Mouse (Mus musculus) forebrain, embryonic 14.5 days (tissue): ENCODE data around the gene Cfap97d1. TPM values are rescaled to one million over a fixed set of nuclear protein-coding genes. Genes with fewer than 3 reads are reported as not detected.
A peak's percentile ranks its signal among the peaks of the same experiment; 100 is the strongest.

Source experiments
- ATAC-seq: fragments of 200-750 bp; cut with Nextera tagmentation; 2 replicates; pipeline ENCODE4 v1.8.0; 2017; ENCODE audit warnings: mild to moderate bottlenecking, moderate library complexity
- DNase-seq: peaks from one replicate; pipeline ENCODE4 v3.0.0-alpha.2; 2015; ENCODE audit warnings: low spot score
- H3K27ac ChIP-seq: fragments of 300-500 bp; sonication (generic); 2 replicates; pipeline ENCODE4 v1.5.1; 2014; ENCODE audit warnings: low read depth, mild to moderate bottlenecking, control low read depth, low read length, moderate library complexity
- H3K27me3 ChIP-seq: fragments of 300-500 bp; sonication (generic); replicated peaks from 2 replicates; pipeline ENCODE4 v1.6.1; 2014; ENCODE audit warnings: low read length, control low read depth, mixed read lengths; ENCODE audit not compliant: control insufficient read depth, insufficient read depth
- H3K36me3 ChIP-seq: fragments of 300-500 bp; sonication (generic); 2 replicates; pipeline ENCODE4 v1.6.1; 2014; ENCODE audit warnings: low read length, control low read depth; ENCODE audit not compliant: control insufficient read depth, insufficient read depth
- H3K4me1 ChIP-seq: fragments of 300-500 bp; sonication (generic); 2 replicates; pipeline ENCODE4 v1.6.1; 2014; ENCODE audit warnings: antibody characterized with exemption, low read length, control low read depth; ENCODE audit not compliant: control insufficient read depth, insufficient read depth
- H3K4me2 ChIP-seq: fragments of 300-500 bp; sonication (generic); 2 replicates; pipeline ENCODE4 v1.6.1; 2014; ENCODE audit warnings: mild to moderate bottlenecking, control low read depth, low read length
- H3K4me3 ChIP-seq: fragments of 300-500 bp; sonication (generic); 2 replicates; pipeline ENCODE4 v1.5.1; 2014; ENCODE audit warnings: low read depth, low read length, control low read depth
- H3K9ac ChIP-seq: fragments of 300-500 bp; sonication (generic); 2 replicates; pipeline ENCODE4 v1.6.1; 2014; ENCODE audit warnings: mild to moderate bottlenecking, low read length, control low read depth, moderate library complexity
- H3K9me3 ChIP-seq: fragments of 300-500 bp; sonication (generic); replicated peaks from 2 replicates; pipeline ENCODE4 v1.6.1; 2016; ENCODE audit warnings: low read length, control low read depth, mixed read lengths; ENCODE audit not compliant: control insufficient read depth
- WGBS: fragments of 180-500 bp; shearing (Covaris S2); extraction: QIAGEN DNeasy Blood & Tissue Kit; methylation state at CpG from one replicate; pipeline ENCODE4 v1.1.7; 2014; 5-methylcytosine and 5-hydroxymethylcytosine counted together
- polyA plus RNA-seq: library from polyadenylated mRNA; unstranded; fragments of >200 nt; fragmentation: Nextera tagmentation; extraction: Ambion mirVana; gene quantifications from 2 replicates; pipeline ENCODE4 v1.2.1, GENCODE M21; 2014

The Cfap97d1 gene
- polyA plus RNA-seq, 1 experiment from 2014 or later = not detected

DNA sequence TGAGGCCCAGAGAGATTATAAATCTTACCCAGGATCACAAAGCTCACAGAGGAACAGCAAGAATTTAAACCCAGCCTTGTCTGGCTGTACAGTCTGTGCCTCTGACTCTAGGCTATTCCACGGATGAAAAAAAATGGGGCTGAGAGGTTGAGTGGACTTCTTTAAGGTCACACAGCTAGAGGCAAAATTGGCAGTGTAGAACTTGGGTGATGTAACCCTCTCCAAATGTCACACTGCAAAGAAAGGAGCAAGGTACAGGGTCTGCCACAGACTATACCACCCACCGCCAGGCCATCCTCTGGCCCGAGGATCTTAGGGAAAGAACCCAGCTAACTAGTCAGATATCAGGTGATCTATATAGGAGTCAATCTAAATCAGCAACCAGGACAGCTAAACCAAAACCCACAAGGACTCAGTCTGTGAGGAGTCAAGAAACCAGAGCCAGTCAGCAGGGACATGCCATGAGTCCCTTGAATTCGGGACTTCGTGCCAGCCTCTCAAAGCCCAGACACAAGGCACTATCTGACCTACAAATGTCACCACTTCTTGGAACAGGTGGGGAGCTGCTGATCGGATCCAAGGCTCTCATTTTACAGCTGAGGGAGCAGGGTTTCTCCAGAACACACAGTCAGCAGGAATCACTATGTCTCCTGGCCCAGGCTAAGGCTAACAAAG is 40.1 kb downstream of the Cfap97d1 start:
- H3K27me3 ChIP-seq = no peaks in the 10 kb centered on the region
- DNase-seq (no peak), ATAC-seq (no peak)
- H3K27ac ChIP-seq = no peak overlapping the region
- no peak overlapping the region for H3K9ac ChIP-seq
- no peaks in the 10 kb centered on the region for H3K9me3 ChIP-seq
- peaks cover 28% of the 10 kb centered on the region for H3K4me1 ChIP-seq
- no peak overlapping the region for H3K4me2 ChIP-seq
- H3K4me3 ChIP-seq = no peak overlapping the region
- H3K36me3 ChIP-seq = peaks cover 3% of the 10 kb centered on the region; the same call in 1 of the 2 replicates
- 84% methylated on average over 6 of the region's 6 CpGs for WGBS

DNA sequence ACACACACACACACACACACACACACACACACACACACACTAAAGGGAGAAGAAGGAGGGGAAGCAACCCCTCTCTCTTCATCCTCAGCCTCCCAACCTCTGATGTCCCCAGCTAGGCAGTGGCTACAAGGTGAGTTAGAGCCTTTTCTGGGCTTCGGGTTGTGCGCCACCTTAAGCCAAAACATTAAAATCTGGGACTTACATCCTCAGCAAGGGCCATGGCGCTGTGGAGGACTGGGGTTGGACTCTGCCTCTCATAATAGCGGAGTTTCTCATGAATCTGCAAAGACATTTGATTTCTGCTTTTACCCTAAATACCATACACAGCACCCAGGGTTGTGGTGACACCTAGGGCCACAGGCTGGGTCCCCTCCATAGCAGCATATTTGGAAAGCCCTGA is 40.8 kb downstream of the Cfap97d1 start:
- H3K9me3 ChIP-seq = no peaks in the 10 kb centered on the region
- peak overlapping the region; percentile 29; the same call in 1 of the 2 replicates for H3K9ac ChIP-seq
- DNase-seq (no peak), ATAC-seq (no peak)
- peaks cover 24% of the 10 kb centered on the region for H3K4me1 ChIP-seq
- H3K4me2 ChIP-seq = peak overlapping the region; percentile 77
- 0 out of 2 replicates have a peak overlapping the region, but pooled peaks have one; percentile 16 for H3K27ac ChIP-seq
- 0 out of 2 replicates have a peak overlapping the region, but pooled peaks have one; percentile 67 for H3K4me3 ChIP-seq
- whole genome bisulfite sequencing = 78% methylated on average over 4 of the region's 4 CpGs
- H3K36me3 ChIP-seq = peaks cover 3% of the 10 kb centered on the region; the same call in 1 of the 2 replicates
- H3K27me3 ChIP-seq = no peaks in the 10 kb centered on the region

DNA sequence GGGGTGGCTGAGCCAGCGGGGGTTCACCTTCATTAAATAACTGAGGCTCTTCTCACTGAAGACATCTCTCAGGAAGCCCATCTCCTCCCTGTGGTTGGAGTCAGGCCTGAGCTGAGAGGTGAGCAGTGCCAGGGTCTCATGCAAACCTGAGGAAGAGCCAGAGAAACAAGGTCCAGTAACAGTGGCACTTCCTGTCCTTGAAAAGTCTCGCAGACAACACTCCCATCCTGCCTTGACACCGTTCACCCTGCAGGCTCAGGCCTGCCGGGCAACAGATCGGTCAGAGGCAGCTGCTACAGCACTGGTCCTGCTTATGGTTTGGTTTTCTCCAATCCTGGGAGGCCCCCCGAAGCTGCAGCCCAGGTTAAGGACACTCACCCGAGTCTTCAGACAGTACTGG is 41.3 kb downstream of the Cfap97d1 start:
- ATAC-seq = no peak
- peak overlapping the region; percentile 67 for H3K4me3 ChIP-seq
- no peaks in the 10 kb centered on the region for H3K27me3 ChIP-seq
- H3K9me3 ChIP-seq = no peaks in the 10 kb centered on the region
- whole genome bisulfite sequencing = 39% methylated on average over 7 of the region's 7 CpGs
- DNase-seq = no peak
- H3K36me3 ChIP-seq = peaks cover 3% of the 10 kb centered on the region; the same call in 1 of the 2 replicates
- peak overlapping the region; percentile 29; the same call in 1 of the 2 replicates for H3K9ac ChIP-seq
- H3K4me1 ChIP-seq = peaks cover 23% of the 10 kb centered on the region
- peak overlapping the region; percentile 77 for H3K4me2 ChIP-seq
- no peak overlapping the region for H3K27ac ChIP-seq

DNA sequence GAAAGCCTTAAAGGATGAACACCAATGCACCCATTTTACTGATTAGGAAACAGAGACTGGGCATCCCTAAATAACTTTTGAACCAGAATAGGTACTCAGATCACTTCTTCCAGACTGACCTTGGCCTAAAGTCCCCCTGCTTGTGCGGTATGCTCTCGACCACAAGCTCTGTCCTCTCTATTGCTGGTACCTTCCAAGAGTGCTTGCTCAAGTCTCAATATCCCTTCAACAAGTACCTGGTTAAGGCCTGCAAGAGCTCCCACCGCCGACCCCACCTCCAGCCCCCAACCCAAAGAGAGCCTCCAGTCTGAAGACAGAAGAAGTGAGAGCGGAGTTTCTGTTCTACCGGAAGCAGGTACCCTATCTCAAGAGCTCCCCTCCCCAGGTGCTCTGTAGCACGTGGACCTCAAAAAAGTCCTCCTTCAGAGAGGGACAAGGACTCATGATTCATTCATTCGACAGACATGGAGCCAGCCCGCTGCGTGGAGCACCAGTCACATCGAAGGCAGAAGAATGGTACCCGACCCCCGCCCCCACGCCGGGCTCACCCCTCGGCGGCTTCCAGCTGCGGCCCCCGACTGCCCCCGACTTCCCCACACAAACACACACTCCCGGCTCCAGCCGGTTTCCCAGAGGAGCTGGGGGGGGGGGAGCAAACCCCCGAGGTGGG is 42.0 kb downstream of the Cfap97d1 start:
- Histone ChIP-seq H3K4me2 (peak overlapping the region; percentile 77), H3K9me3 (no peaks in the 10 kb centered on the region), H3K27me3 (no peaks in the 10 kb centered on the region), H3K36me3 (peaks cover 3% of the 10 kb centered on the region; the same call in 1 of the 2 replicates), H3K4me1 (peaks cover 23% of the 10 kb centered on the region), H3K9ac (peak overlapping the region; percentile 79), H3K27ac (peak overlapping the region; percentile 86), H3K4me3 (peak overlapping the region; percentile 67)
- WGBS = 3% methylated on average over 22 of the region's 23 CpGs
- DNase-seq (peak; percentile 52), ATAC-seq (peak; percentile 40; the same call in 1 of the 2 replicates)

DNA sequence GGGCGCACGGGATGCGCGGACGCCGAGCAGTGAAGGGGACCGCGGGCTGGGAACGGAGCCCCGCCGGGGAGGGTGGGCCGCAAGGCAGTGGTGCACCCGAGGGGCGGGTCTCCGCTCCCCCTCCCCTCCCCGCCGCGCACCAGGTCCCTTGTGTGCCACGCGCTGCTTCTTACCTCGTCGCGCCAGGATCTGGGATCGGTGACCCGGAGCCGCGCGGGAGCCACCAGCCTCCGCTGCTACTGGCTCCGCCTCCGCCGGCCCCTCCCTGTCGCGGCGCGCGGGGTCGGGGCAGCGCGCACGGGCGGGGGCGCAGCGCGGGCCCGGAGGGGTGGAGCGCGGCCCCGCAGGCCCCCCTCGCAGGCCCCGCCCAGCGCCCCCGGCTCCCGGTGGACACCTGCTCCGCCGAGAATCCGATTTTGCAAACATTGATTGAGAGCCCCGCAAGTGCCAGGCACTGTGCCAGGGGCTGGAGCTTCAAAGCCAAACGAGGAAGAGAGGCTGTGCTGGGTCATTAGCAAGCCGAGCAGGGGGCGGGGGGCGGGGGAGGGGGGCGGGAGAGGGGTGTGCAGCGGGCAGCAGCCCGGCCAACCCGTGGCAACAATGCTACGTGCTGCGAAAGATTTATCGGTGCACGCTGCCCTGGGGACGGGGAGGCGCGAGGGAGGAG is 42.7 kb downstream of the Cfap97d1 start:
- H3K4me2 ChIP-seq = peak overlapping the region; percentile 77
- DNase-seq (peak; percentile 97), ATAC-seq (peak; percentile 90)
- no peaks in the 10 kb centered on the region for H3K27me3 ChIP-seq
- peaks cover 23% of the 10 kb centered on the region for H3K4me1 ChIP-seq
- H3K27ac ChIP-seq = peak overlapping the region; percentile 86
- WGBS = under 1% methylated on average over 44 of the region's 73 CpGs
- H3K9ac ChIP-seq = peak overlapping the region; percentile 79
- H3K36me3 ChIP-seq = peaks cover 3% of the 10 kb centered on the region; the same call in 1 of the 2 replicates
- H3K4me3 ChIP-seq = peak overlapping the region; percentile 67
- no peaks in the 10 kb centered on the region for H3K9me3 ChIP-seq

DNA sequence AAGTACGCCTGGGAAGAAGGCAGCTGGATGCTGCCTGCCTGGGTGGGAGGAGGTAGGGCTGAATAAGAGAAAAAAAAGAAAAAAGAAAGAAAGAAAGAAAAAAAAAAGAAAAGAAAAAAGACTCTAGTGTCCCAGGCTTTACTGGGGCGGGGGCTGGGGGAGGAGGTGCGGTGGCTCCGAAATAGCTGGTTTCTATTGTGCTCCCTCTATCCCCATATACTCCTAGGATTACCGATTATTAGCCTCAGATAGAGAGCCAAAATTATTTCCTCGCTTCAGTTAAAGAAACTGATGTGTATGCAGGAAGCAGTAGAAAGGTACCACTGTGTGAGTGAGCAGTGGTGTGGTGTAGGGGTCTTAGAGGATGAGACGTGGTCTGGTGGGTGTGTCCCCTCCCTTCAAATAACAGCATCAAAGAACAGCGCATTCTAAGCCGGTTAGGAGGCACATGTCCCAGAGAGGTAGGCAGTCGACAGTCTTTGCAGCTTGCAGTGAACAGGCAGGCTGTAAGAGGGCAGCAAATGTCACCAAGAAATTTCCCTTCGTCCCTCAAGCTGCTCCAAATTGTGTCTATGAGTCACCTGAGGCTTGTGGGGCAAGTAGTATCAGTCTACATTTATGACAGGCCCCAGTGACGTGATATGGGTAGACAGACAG is 43.4 kb downstream of the Cfap97d1 start:
- Histone ChIP-seq H3K9me3 (no peaks in the 10 kb centered on the region), H3K4me3 (peak overlapping the region; percentile 67), H3K27me3 (no peaks in the 10 kb centered on the region), H3K27ac (peak overlapping the region; percentile 86), H3K9ac (peak overlapping the region; percentile 79), H3K4me2 (peak overlapping the region; percentile 77), H3K4me1 (peaks cover 23% of the 10 kb centered on the region), H3K36me3 (no peaks in the 10 kb centered on the region)
- DNase-seq (peak; percentile 56), ATAC-seq (peak; percentile 26)
- WGBS = 4% methylated on average over 12 of the region's 12 CpGs

DNA sequence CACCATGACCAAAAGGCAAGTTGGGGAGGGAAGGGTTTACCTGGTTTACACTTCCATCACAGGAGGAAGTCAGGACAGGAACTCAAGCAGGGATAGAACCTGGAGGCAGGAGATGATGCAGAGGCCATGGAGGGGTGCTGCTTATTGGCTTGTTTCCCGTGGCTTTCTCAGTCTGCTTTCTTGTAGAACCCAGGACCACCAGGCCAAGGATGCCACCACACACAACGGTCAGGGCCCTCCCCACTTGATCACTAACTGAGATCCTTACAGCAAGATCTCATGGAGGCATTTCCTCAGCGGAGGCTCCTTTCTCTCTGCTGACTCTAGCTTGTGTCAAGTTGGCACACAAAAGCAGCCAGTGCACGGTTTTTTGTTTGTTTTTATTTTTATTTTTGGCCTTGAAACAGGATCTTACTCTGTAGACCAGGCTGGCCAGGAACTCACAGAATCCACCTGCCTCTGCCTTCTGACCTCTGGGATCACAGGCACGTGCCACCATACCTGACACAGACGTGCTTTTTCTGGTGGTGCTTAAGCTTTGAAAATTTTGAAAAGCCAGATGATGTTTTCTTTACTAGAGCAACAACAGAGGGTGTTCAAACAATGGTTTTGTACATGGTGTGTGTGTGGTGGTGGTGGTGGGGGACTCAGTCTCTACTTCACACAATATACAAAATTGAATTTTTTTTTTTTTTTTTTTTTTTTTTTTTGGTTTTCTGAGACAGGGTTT is 44.2 kb downstream of the Cfap97d1 start, which contains the start of gene Mpp3:
Mpp3 (minus strand) TSS at position 375 of the 730 bp plus-strand sequence.
- Histone ChIP-seq H3K27ac (peak within 1 kb of the TSS; percentile 86), H3K4me1 (peaks cover 23% of the 10 kb centered on the region), H3K4me2 (peak within 1 kb of the TSS; percentile 77), H3K4me3 (peak within 1 kb of the TSS; percentile 67), H3K27me3 (no peaks in the 10 kb centered on the region), H3K36me3 (no peaks in the 10 kb centered on the region), H3K9ac (peak within 1 kb of the TSS; percentile 79), H3K9me3 (no peaks in the 10 kb centered on the region)
- 64% methylated on average over 6 of the region's 6 CpGs for WGBS
- ATAC-seq = no peak
- DNase-seq = no peak

DNA sequence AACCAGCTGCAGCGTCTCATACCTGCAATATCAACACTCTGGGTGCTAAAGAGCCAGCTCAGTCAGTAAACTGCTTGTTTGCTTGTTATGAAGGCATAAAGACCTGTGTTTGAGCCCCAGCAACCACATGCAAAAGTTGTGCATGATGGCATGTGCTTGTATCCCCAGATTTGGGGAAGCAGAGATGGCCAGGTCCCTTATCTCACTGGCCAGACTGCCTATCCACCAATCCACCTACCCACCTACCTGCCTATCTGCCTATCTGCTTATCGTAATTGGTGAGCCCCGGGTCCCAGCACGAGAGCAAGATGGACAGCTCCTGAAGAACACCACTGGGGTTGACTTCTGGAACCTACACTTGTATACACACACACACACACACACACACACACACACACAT is 45.2 kb downstream of the Cfap97d1 start:
- no peak overlapping the region for H3K4me3 ChIP-seq
- H3K9ac ChIP-seq = no peak overlapping the region
- no peak for ATAC-seq
- DNase-seq = no peak
- H3K4me2 ChIP-seq = no peak overlapping the region
- peaks cover 23% of the 10 kb centered on the region for H3K4me1 ChIP-seq
- H3K9me3 ChIP-seq = no peaks in the 10 kb centered on the region
- 89% methylated on average over 4 of the region's 4 CpGs for WGBS
- no peaks in the 10 kb centered on the region for H3K27me3 ChIP-seq
- no peak overlapping the region for H3K27ac ChIP-seq
- H3K36me3 ChIP-seq = no peaks in the 10 kb centered on the region
